Mouse (Mus musculus): ENCODE data around the gene Nme6. TPM values are rescaled to one million over a fixed set of nuclear protein-coding genes. Genes with fewer than 3 reads are reported as not detected.

Gene Nme6
- polyA plus RNA-seq, 1 experiment from 2014 or later = 98.4 TPM

DNA sequence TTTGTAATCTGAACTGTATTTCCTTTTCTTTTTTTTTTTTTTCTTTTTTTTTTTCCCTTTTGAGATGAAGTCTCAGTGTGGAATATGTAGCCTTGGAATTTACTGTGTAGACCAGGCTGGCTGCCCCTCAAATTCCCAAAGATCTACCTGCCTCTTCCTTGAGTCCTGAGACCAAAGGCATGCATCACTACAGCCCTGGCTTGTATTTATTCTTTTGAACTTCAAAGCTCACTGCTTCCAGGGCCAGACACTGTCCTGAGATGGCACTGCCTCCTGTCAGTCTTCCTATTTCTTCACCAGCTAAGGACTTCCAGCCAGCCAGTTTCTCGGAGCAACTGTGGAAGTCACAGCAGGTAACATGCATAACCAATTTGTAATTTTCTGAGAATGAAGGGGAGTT lies 20.6 kb upstream of the Nme6 start, which contains the start of gene Spink8:
Gene Spink8 (plus strand): TSS at position 301 of the 400 bp plus-strand sequence.
- 65% methylated on average over 1 of the region's 1 CpGs for WGBS
- Histone ChIP-seq H3K9me3 (ENCODE audit: control insufficient read depth, low read length) (no peaks in the 10 kb centered on the region), H3K9ac (ENCODE audit: low read length) (no peak within 1 kb of the TSS), H3K27ac (ENCODE audit: low read depth, low read length) (no peak within 1 kb of the TSS), H3K27me3 (ENCODE audit: control insufficient read depth, insufficient read depth, low read length) (no peaks in the 10 kb centered on the region), H3K36me3 (ENCODE audit: control insufficient read depth, insufficient read depth, low read length) (no peaks in the 10 kb centered on the region), H3K4me3 (ENCODE audit: low read depth, low read length) (no peak within 1 kb of the TSS), H3K4me2 (no peak within 1 kb of the TSS), H3K4me1 (ENCODE audit: control insufficient read depth, insufficient read depth, low read length) (no peaks in the 10 kb centered on the region)
- ATAC-seq (ENCODE audit: low FRiP score) = no peak
- no peak for DNase-seq (ENCODE audit: low spot score, missing footprints)

DNA sequence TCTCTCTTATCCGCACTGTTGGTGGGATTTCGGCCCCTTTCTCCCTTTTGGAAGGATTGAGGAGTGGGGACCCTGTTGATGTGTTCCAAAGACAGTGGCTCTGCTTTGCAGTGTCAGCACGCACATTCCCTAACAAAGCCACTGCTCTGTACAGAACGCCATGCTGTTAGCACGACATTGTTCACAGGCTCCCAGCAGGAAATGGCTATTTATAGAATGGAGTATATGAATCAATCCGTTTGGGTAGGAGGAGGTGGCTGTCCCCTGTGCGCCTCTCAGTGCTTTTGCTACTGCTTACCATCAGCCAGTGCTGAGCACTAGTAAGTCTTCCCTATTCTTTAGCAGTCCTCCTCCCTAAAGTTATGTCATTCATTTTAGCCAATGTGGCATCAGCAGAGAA lies 19.1 kb upstream of the Nme6 start:
- H3K9me3 ChIP-seq (ENCODE audit: control insufficient read depth, low read length) = no peaks in the 10 kb centered on the region
- H3K4me3 ChIP-seq (ENCODE audit: low read depth, low read length) = no peak overlapping the region
- no peak overlapping the region for H3K4me2 ChIP-seq
- no peak for ATAC-seq (ENCODE audit: low FRiP score)
- no peaks in the 10 kb centered on the region for H3K36me3 ChIP-seq (ENCODE audit: control insufficient read depth, insufficient read depth, low read length)
- no peaks in the 10 kb centered on the region for H3K4me1 ChIP-seq (ENCODE audit: control insufficient read depth, insufficient read depth, low read length)
- DNase-seq (ENCODE audit: low spot score, missing footprints) = no peak
- no peak overlapping the region for H3K27ac ChIP-seq (ENCODE audit: low read depth, low read length)
- WGBS = 58% methylated on average over 7 of the region's 7 CpGs
- H3K9ac ChIP-seq (ENCODE audit: low read length) = no peak overlapping the region
- H3K27me3 ChIP-seq (ENCODE audit: control insufficient read depth, insufficient read depth, low read length) = no peaks in the 10 kb centered on the region

DNA sequence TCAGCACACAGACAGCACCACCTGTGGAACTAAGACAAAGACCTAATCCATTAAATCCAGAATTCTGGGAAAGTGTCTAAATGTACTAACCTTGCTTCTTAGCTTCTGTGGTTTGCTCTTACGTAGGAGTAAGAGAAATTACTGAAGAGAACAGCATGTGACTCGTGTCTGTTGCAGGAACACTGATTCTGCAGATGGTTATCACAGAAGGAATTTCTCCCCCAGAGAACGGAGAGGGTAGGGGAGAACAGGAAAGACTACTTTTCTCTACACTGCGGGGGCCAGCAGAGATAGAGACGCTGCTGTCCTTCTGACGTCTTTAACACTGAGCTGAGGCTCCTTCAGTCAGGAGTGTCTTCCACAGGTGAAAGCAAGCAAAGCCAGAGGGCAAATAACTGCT lies 16.2 kb upstream of the Nme6 start:
- H3K4me3 ChIP-seq (ENCODE audit: low read depth, low read length) = no peak overlapping the region
- no peaks in the 10 kb centered on the region for H3K36me3 ChIP-seq (ENCODE audit: control insufficient read depth, insufficient read depth, low read length)
- WGBS = 74% methylated on average over 6 of the region's 6 CpGs
- no peaks in the 10 kb centered on the region for H3K27me3 ChIP-seq (ENCODE audit: control insufficient read depth, insufficient read depth, low read length)
- no peaks in the 10 kb centered on the region for H3K4me1 ChIP-seq (ENCODE audit: control insufficient read depth, insufficient read depth, low read length)
- DNase-seq (ENCODE audit: low spot score, missing footprints) = no peak
- no peak overlapping the region for H3K27ac ChIP-seq (ENCODE audit: low read depth, low read length)
- no peak for ATAC-seq (ENCODE audit: low FRiP score)
- no peak overlapping the region for H3K9ac ChIP-seq (ENCODE audit: low read length)
- H3K4me2 ChIP-seq = no peak overlapping the region
- no peaks in the 10 kb centered on the region for H3K9me3 ChIP-seq (ENCODE audit: control insufficient read depth, low read length)

DNA sequence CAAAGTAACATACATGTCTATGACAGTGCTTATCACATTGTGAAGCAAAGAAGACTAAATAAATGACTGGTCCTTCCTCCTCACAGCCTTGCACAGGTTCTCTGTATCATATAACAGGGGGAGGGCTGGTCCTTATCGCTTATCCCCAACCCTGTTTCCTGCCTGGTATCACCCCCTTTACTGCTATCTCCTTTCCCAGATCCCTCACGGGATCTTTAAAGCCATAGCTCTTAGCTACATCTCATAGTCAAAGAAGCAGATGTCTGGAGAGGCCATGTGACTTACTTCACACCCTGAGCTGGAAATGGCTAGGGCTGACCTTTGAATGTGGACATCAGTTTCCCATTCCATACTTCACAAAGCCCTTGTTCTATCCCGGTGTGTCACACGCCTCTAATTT lies 6.8 kb upstream of the Nme6 start:
- 68% methylated on average over 4 of the region's 4 CpGs for WGBS
- H3K27me3 ChIP-seq (ENCODE audit: control insufficient read depth, insufficient read depth, low read length) = no peaks in the 10 kb centered on the region
- no peaks in the 10 kb centered on the region for H3K36me3 ChIP-seq (ENCODE audit: control insufficient read depth, insufficient read depth, low read length)

DNA sequence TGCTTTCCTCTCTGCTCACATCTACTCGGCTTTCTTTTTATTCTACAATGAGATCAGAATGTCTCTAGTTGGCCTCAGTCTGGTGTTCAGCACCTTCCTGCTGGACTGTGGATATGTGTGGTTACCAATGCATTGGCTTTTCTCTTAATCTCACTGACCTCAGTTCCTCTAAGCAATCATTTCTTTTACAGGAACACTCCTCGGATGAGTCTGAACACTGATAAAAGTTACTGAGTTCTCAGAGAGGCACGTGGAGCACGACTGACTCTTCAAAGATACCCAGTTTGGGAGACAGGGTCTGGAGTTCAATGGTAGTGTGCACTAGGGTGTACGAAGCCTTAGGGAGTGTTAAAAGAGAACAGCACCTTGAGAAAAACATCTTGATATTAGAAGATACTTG lies 6.4 kb upstream of the Nme6 start:
- no peaks in the 10 kb centered on the region for H3K4me1 ChIP-seq (ENCODE audit: control insufficient read depth, insufficient read depth, low read length)
- WGBS = 76% methylated on average over 5 of the region's 5 CpGs
- H3K27me3 ChIP-seq (ENCODE audit: control insufficient read depth, insufficient read depth, low read length) = no peaks in the 10 kb centered on the region
- no peak overlapping the region for H3K4me2 ChIP-seq
- H3K36me3 ChIP-seq (ENCODE audit: control insufficient read depth, insufficient read depth, low read length) = no peaks in the 10 kb centered on the region
- no peaks in the 10 kb centered on the region for H3K9me3 ChIP-seq (ENCODE audit: control insufficient read depth, low read length)
- no peak overlapping the region for H3K27ac ChIP-seq (ENCODE audit: low read depth, low read length)
- ATAC-seq (ENCODE audit: low FRiP score) = no peak
- H3K4me3 ChIP-seq (ENCODE audit: low read depth, low read length) = no peak overlapping the region
- H3K9ac ChIP-seq (ENCODE audit: low read length) = no peak overlapping the region
- no peak for DNase-seq (ENCODE audit: low spot score, missing footprints)

More for the DNA sequence above, 6.8 kb upstream of the Nme6 start:
- Histone ChIP-seq H3K27ac (ENCODE audit: low read depth, low read length) (no peak overlapping the region), H3K9ac (ENCODE audit: low read length) (no peak overlapping the region), H3K4me3 (ENCODE audit: low read depth, low read length) (no peak overlapping the region), H3K4me2 (no peak overlapping the region), H3K9me3 (ENCODE audit: control insufficient read depth, low read length) (no peaks in the 10 kb centered on the region), H3K4me1 (ENCODE audit: control insufficient read depth, insufficient read depth, low read length) (no peaks in the 10 kb centered on the region)
- no peak for DNase-seq (ENCODE audit: low spot score, missing footprints)
- ATAC-seq (ENCODE audit: low FRiP score) = no peak

DNA sequence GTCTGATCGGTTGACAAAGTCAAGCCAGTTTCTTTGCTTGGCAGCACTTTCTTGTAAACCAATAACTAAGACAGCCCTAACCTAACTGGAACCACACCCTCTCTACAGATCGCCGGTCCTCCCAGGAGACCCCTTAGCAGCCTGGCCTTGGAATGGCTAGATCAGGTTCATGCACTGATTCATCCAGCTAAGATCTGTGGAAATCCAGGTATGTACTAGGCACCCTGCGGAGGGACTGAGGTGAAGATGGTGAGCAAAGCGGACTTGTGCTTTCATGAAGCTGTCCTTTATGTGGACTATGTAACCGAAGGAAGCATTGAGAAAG lies 501 bp downstream of the Nme6 start:
- H3K27ac ChIP-seq (ENCODE audit: low read depth, low read length) = no peak overlapping the region
- peak overlapping the region; percentile 75 for H3K9ac ChIP-seq (ENCODE audit: low read length)
- ATAC-seq (ENCODE audit: low FRiP score) = peak; percentile 57; the same call in 1 of the 2 replicates
- peaks cover 6% of the 10 kb centered on the region; the same call in 1 of the 2 replicates for H3K4me1 ChIP-seq (ENCODE audit: control insufficient read depth, insufficient read depth, low read length)
- DNase-seq (ENCODE audit: low spot score, missing footprints) = no peak
- H3K4me2 ChIP-seq = peak overlapping the region; percentile 92
- H3K9me3 ChIP-seq (ENCODE audit: control insufficient read depth, low read length) = no peaks in the 10 kb centered on the region
- no peaks in the 10 kb centered on the region for H3K36me3 ChIP-seq (ENCODE audit: control insufficient read depth, insufficient read depth, low read length)
- WGBS = 14% methylated on average over 6 of the region's 6 CpGs
- H3K27me3 ChIP-seq (ENCODE audit: control insufficient read depth, insufficient read depth, low read length) = no peaks in the 10 kb centered on the region
- peak overlapping the region; percentile 63 for H3K4me3 ChIP-seq (ENCODE audit: low read depth, low read length)

DNA sequence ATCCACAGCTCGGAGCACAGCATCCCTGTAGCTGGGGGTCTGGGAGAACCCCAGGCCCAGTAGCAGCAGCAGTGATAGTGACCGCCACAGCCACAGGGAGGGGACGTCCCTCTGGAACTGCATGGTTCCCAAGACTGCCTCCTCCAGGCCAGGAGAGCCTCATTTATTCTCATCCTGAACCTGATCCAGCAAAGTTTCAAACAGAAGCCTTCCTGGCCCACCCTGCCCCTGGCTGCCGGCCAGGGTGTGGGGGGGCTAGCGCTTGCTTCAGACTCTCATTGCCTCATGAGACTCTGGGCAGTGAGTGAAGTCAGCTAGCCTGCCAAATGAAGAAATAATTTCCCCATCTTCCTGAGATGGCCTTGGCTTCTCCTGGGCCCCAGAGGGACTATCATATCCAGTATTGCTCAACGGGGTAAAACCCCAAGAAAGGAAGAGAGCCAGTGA lies 16.8 kb downstream of the Nme6 start, which contains the start of gene Camp:
Gene Camp (minus strand): TSS at position 306 of the 447 bp plus-strand sequence.
- Histone ChIP-seq H3K36me3 (ENCODE audit: control insufficient read depth, insufficient read depth, low read length) (0 out of 2 replicates have a peak, but pooled peaks cover 3% of the 10 kb centered on the region), H3K4me1 (ENCODE audit: control insufficient read depth, insufficient read depth, low read length) (no peaks in the 10 kb centered on the region), H3K4me2 (no peak within 1 kb of the TSS), H3K4me3 (ENCODE audit: low read depth, low read length) (no peak within 1 kb of the TSS), H3K27me3 (ENCODE audit: control insufficient read depth, insufficient read depth, low read length) (no peaks in the 10 kb centered on the region), H3K9ac (ENCODE audit: low read length) (no peak within 1 kb of the TSS), H3K27ac (ENCODE audit: low read depth, low read length) (no peak within 1 kb of the TSS), H3K9me3 (ENCODE audit: control insufficient read depth, low read length) (no peaks in the 10 kb centered on the region)
- DNase-seq (ENCODE audit: low spot score, missing footprints) = no peak
- WGBS = 88% methylated on average over 6 of the region's 6 CpGs
- no peak for ATAC-seq (ENCODE audit: low FRiP score)

DNA sequence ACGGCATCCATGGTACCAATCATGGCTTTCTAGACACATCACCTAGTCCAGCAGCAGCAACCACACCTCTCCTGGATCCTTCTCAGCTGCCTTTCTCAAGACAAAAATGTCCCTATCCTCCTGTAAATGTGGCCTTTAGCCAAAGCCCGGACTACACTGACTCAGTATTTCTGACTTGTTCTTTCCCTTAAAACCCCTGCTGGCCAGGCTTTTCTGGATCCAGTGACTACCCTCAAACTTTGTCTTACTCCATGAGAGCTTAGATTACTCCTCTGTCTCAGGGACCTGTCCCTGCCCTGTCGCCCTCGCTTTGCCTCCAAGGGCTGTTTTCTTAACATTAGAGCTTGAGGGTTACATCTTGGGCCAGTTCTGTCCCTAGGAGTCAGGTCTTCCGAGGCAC lies 17.6 kb downstream of the Nme6 start:
- 93% methylated on average over 5 of the region's 5 CpGs for WGBS
- DNase-seq (ENCODE audit: low spot score, missing footprints) = no peak
- no peak for ATAC-seq (ENCODE audit: low FRiP score)
- Histone ChIP-seq H3K27me3 (ENCODE audit: control insufficient read depth, insufficient read depth, low read length) (no peaks in the 10 kb centered on the region), H3K4me3 (ENCODE audit: low read depth, low read length) (no peak overlapping the region), H3K9me3 (ENCODE audit: control insufficient read depth, low read length) (no peaks in the 10 kb centered on the region), H3K36me3 (ENCODE audit: control insufficient read depth, insufficient read depth, low read length) (0 out of 2 replicates have a peak, but pooled peaks cover 3% of the 10 kb centered on the region), H3K27ac (ENCODE audit: low read depth, low read length) (no peak overlapping the region), H3K4me2 (no peak overlapping the region), H3K9ac (ENCODE audit: low read length) (no peak overlapping the region), H3K4me1 (ENCODE audit: control insufficient read depth, insufficient read depth, low read length) (no peaks in the 10 kb centered on the region)

DNA sequence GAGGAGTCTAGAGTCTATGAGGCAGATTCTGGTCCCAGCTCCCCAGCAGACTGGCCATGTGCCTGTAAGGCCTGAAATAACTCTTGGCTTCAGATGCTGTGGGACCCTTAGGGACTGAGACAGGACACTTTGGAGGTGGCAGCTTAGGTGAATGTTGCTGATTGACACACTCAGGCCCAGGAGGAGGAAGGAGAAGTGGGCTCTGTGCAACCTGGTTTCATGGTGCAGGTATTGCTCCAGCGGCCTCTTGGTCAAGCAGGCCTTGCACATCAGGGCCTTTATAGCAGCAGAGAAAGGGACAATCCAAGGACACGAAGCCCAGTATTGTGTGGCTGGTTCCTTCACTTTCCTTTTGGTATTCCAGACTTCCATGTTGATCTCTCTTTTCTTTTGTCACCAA lies 21.8 kb downstream of the Nme6 start:
- Histone ChIP-seq H3K9ac (ENCODE audit: low read length) (no peak overlapping the region), H3K4me1 (ENCODE audit: control insufficient read depth, insufficient read depth, low read length) (no peaks in the 10 kb centered on the region), H3K9me3 (ENCODE audit: control insufficient read depth, low read length) (no peaks in the 10 kb centered on the region), H3K27ac (ENCODE audit: low read depth, low read length) (no peak overlapping the region), H3K4me3 (ENCODE audit: low read depth, low read length) (no peak overlapping the region), H3K27me3 (ENCODE audit: control insufficient read depth, insufficient read depth, low read length) (no peaks in the 10 kb centered on the region), H3K4me2 (no peak overlapping the region), H3K36me3 (ENCODE audit: control insufficient read depth, insufficient read depth, low read length) (no peaks in the 10 kb centered on the region)
- no peak for ATAC-seq (ENCODE audit: low FRiP score)
- no peak for DNase-seq (ENCODE audit: low spot score, missing footprints)
- WGBS = 93% methylated on average over 2 of the region's 2 CpGs

DNA sequence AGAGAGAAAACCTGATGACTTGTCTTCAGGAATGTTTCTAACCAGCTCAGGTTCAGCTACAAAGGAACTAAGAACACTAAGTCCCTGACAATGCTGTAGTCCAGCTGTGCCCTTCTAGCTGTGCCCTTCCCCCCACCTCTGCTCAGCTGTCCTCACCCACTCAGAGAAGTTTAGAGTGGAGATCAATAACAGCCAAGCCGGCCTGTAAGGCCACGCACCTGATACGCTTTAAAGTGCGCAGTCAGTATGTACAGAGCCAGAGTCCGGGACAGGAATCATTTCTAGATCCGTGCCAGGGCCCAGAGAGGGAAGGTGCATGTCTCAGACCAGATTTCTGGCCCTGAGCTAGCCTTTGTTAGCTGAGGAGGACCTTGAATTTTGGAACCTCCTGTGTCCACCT lies 23.4 kb downstream of the Nme6 start:
- Histone ChIP-seq H3K9me3 (ENCODE audit: control insufficient read depth, low read length) (no peaks in the 10 kb centered on the region), H3K27me3 (ENCODE audit: control insufficient read depth, insufficient read depth, low read length) (no peaks in the 10 kb centered on the region), H3K4me1 (ENCODE audit: control insufficient read depth, insufficient read depth, low read length) (no peaks in the 10 kb centered on the region), H3K27ac (ENCODE audit: low read depth, low read length) (no peak overlapping the region), H3K9ac (ENCODE audit: low read length) (no peak overlapping the region), H3K4me2 (no peak overlapping the region), H3K4me3 (ENCODE audit: low read depth, low read length) (no peak overlapping the region), H3K36me3 (ENCODE audit: control insufficient read depth, insufficient read depth, low read length) (no peaks in the 10 kb centered on the region)
- DNase-seq (ENCODE audit: low spot score, missing footprints) (no peak), ATAC-seq (ENCODE audit: low FRiP score) (no peak)
- 77% methylated on average over 6 of the region's 6 CpGs for WGBS

Data from midbrain, embryonic 11.5 days (tissue).